Mouse (Mus musculus) activated CD4-positive, CD25-positive, alpha-beta regulatory T cell, adult 4 months (primary cell): ENCODE measurements around the gene Fnip1. TPM values are rescaled to one million over a fixed set of nuclear protein-coding genes. Genes with fewer than 3 reads are reported as not detected.

Experiments used
- ATAC-seq: one replicate; pipeline ENCODE4 v1.8.0; 2017
- polyA plus RNA-seq, 2 experiments: library from polyadenylated mRNA; unstranded; fragments of 100-300 nt; shearing (Covaris generic); gene quantifications; one replicate each; pipeline ENCODE4 v1.2.1; 2017

The Fnip1 gene
- polyA plus RNA-seq, 2 experiments from 2014 or later, result 10.7 to 12.9 TPM

GRCm38 (mm10) chr11:54562761-54563160, 124.8 kb downstream of the Fnip1 start:
- ATAC-seq, result peak; percentile 76

Other genes with a start within 250 kb of the Fnip1 start
- under 1 TPM; 0.42 to 0.69 TPM for gene Csf2, start 188.5 kb upstream of the Fnip1 start, polyA plus RNA-seq
- not detected for gene Il3, start 170.9 kb upstream of the Fnip1 start, polyA plus RNA-seq
- gene Acsl6, start 134.4 kb upstream of the Fnip1 start, polyA plus RNA-seq, result not detected
- gene Meikin, start 67.5 kb upstream of the Fnip1 start, polyA plus RNA-seq, result not detected
- 100 to 1,000 TPM; 180 to 208 TPM for gene Rapgef6, start 84.6 kb downstream of the Fnip1 start, polyA plus RNA-seq